Mouse (Mus musculus): ENCODE measurements around the gene Slc12a5. TPM values are rescaled to one million over a fixed set of nuclear protein-coding genes. Genes with fewer than 3 reads are reported as not detected.

The Slc12a5 gene
- total and polyA plus RNA-seq, 3 experiments: 0.50 to 1.3 TPM; not detected in 1

DNA sequence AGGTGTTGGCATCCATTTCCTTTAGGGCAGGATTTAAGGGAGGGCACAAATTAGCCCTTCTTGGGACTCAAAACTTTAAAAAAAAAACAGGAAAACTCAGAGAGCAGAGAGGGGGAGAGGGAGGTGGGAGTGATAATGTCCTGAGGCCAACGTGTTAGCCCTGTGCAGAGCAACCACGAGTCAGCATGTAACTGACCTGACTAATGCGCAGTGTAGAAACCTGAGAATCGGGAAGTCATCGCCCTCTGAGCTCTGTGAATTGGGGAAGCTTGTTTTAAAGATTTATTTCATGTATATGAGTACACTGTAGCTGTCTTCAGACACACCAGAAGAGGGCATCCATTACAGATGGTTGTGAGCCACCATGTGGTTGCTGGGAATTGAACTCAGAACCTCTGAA lies 43.8 kb upstream of the Slc12a5 start:
- Histone ChIP-seq H3K9me3 (replicated peaks; ENCODE audit: insufficient read depth, low read length) (no peaks in the 10 kb centered on the region), H3K9ac (ENCODE audit: control insufficient read depth, low read depth, low read length, poor library complexity, severe bottlenecking) (no peak overlapping the region), H3K79me2 (ENCODE audit: control insufficient read depth, insufficient read depth, low read length, poor library complexity) (peaks cover 7% of the 10 kb centered on the region), H3K4me1 (ENCODE audit: control insufficient read depth in 1 of 2, insufficient read depth in 2 of 2, low read length in 2 of 2) (peaks cover 8 to 12% of the 10 kb centered on the region in 2 experiments), H3K36me3 (ENCODE audit: control insufficient read depth in 1 of 2, insufficient read depth in 2 of 2, low read length in 2 of 2) (peaks cover 0 to 14% of the 10 kb centered on the region in 2 experiments; a peak in 3 of 4 replicates), H3K27ac (ENCODE audit: control insufficient read depth, low read depth, low read length) (no peak overlapping the region), H3K4me3 (ENCODE audit: control insufficient read depth in 1 of 2, insufficient read depth in 1 of 2, low read depth in 2 of 2, low read length in 2 of 2) (no peak overlapping the region), H3K27me3 (ENCODE audit: control insufficient read depth in 1 of 2, insufficient read depth in 2 of 2, low read length in 2 of 2) (no peaks in the 10 kb centered on the region)
- DNase-seq (ENCODE audit: low read depth, low spot score): no peak
- TF ChIP-seq E2F4 (IDR thresholded peaks at IDR 0.05; ENCODE audit: borderline replicate concordance, low read depth, low read length): no peak
- no peak for TF ChIP-seq ZKSCAN1 (IDR thresholded peaks at IDR 0.05; ENCODE audit: low read depth, low read length)
- no peak for TF ChIP-seq USF2 (IDR thresholded peaks at IDR 0.05; ENCODE audit: borderline replicate concordance in 1 of 2, insufficient read depth in 1 of 2, low read depth in 1 of 2, low read length in 2 of 2)
- TF ChIP-seq POLR2AphosphoS2 (IDR thresholded peaks at IDR 0.05; ENCODE audit: low read length): no peak
- no peak for TF ChIP-seq RAD21 (IDR thresholded peaks at IDR 0.05; ENCODE audit: low read depth, low read length)
- no peak for TF ChIP-seq MEF2A (IDR thresholded peaks at IDR 0.05; ENCODE audit: extremely low read depth, insufficient replicate concordance, low read depth, low read length, poor library complexity, severe bottlenecking)
- TF ChIP-seq ETS1 (IDR thresholded peaks at IDR 0.05; ENCODE audit: low read depth, low read length): no peak
- TF ChIP-seq CHD1 (IDR thresholded peaks at IDR 0.05; ENCODE audit: low read depth, low read length): no peak
- TF ChIP-seq KAT2A (conservative IDR thresholded peaks at IDR 0.05; ENCODE audit: low read depth, low read length): no peak
- no peak for TF ChIP-seq NRF1 (IDR thresholded peaks at IDR 0.05; ENCODE audit: insufficient read depth, low read depth, low read length, poor library complexity, severe bottlenecking)
- TF ChIP-seq SIN3A (IDR thresholded peaks at IDR 0.05; ENCODE audit: low read length): no peak
- TF ChIP-seq ELF1 (IDR thresholded peaks at IDR 0.05; ENCODE audit: low read depth, low read length): no peak
- TF ChIP-seq MAX (IDR thresholded peaks at IDR 0.05; ENCODE audit: low read length): no peak

DNA sequence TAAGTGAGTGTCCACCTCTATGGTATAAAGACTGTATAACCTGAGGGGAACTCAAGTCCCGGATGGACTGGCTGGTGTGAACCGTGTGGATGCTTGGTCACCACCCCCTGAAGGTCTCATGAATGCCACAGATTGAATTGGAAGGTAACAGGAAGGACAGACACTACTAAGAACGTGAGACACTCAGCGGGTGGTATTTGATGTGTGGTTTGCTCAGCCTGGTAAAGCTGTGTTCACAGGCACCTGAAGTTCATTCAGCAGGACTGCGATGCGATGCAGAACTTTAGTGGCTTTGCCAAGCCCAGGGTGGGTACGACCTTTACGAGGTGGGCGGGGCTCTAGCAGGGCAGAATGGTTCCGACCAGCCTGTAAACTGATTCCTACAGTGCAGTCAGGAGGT lies 43.2 kb upstream of the Slc12a5 start:
- no peak for TF ChIP-seq MYC (IDR thresholded peaks at IDR 0.05; ENCODE audit: low read depth, low read length)
- no peak for TF ChIP-seq MYB (IDR thresholded peaks at IDR 0.05; ENCODE audit: low read depth, low read length)
- no peak for TF ChIP-seq ZNF384 (IDR thresholded peaks at IDR 0.05; ENCODE audit: low read depth, low read length)
- TF ChIP-seq GABPA (IDR thresholded peaks at IDR 0.05; ENCODE audit: low read depth, low read length): no peak
- TF ChIP-seq RAD21 (IDR thresholded peaks at IDR 0.05; ENCODE audit: low read depth, low read length): no peak
- no peak for TF ChIP-seq MAFK (IDR thresholded peaks at IDR 0.05; ENCODE audit: borderline replicate concordance, low read depth, low read length)
- no peak for TF ChIP-seq MEF2A (IDR thresholded peaks at IDR 0.05; ENCODE audit: extremely low read depth, insufficient replicate concordance, low read depth, low read length, poor library complexity, severe bottlenecking)
- Histone ChIP-seq H3K36me3 (ENCODE audit: control insufficient read depth in 1 of 2, insufficient read depth in 2 of 2, low read length in 2 of 2) (peaks cover 0 to 12% of the 10 kb centered on the region in 2 experiments; a peak in 3 of 4 replicates), H3K27ac (ENCODE audit: control insufficient read depth, low read depth, low read length) (no peak overlapping the region), H3K4me1 (ENCODE audit: control insufficient read depth in 1 of 2, insufficient read depth in 2 of 2, low read length in 2 of 2) (peaks cover 8 to 11% of the 10 kb centered on the region in 2 experiments), H3K79me2 (ENCODE audit: control insufficient read depth, insufficient read depth, low read length, poor library complexity) (peaks cover 2% of the 10 kb centered on the region), H3K9ac (ENCODE audit: control insufficient read depth, low read depth, low read length, poor library complexity, severe bottlenecking) (no peak overlapping the region), H3K27me3 (ENCODE audit: control insufficient read depth in 1 of 2, insufficient read depth in 2 of 2, low read length in 2 of 2) (no peaks in the 10 kb centered on the region), H3K4me3 (ENCODE audit: control insufficient read depth in 1 of 2, insufficient read depth in 1 of 2, low read depth in 2 of 2, low read length in 2 of 2) (no peak overlapping the region), H3K9me3 (replicated peaks; ENCODE audit: insufficient read depth, low read length) (no peaks in the 10 kb centered on the region)
- DNase-seq (ENCODE audit: low read depth, low spot score): no peak

Measured in MEL (cell line).